Mouse (Mus musculus) intestine, embryonic 16.5 days (tissue): Measurements from ENCODE around the gene Olfr805. TPM values are rescaled to one million over a fixed set of nuclear protein-coding genes. Genes with fewer than 3 reads are reported as not detected.

Experiments
- ATAC-seq: fragments of 200-750 bp; cut with Nextera tagmentation; 2 replicates; pipeline ENCODE4 v1.8.0; 2017; ENCODE audit warnings: moderate TSS enrichment, moderate library complexity
- H3K27ac ChIP-seq: fragments of 300-500 bp; sonication (generic); 2 replicates; pipeline ENCODE4 v1.5.1; 2014; ENCODE audit warnings: mild to moderate bottlenecking, low read length
- H3K27me3 ChIP-seq: fragments of 300-500 bp; sonication (generic); replicated peaks from 2 replicates; pipeline ENCODE4 v1.6.1; 2014; ENCODE audit warnings: low read length, control low read depth, mixed read lengths; ENCODE audit not compliant: control insufficient read depth, insufficient read depth
- H3K36me3 ChIP-seq: fragments of 300-500 bp; sonication (generic); 2 replicates; pipeline ENCODE4 v1.6.1; 2014; ENCODE audit warnings: low read length, control low read depth; ENCODE audit not compliant: control insufficient read depth, insufficient read depth
- H3K4me1 ChIP-seq: fragments of 300-500 bp; sonication (generic); 2 replicates; pipeline ENCODE4 v1.6.1; 2014; ENCODE audit warnings: low read length, control low read depth, mixed read lengths; ENCODE audit not compliant: control insufficient read depth, insufficient read depth
- H3K4me2 ChIP-seq: fragments of 300-500 bp; sonication (generic); 2 replicates; pipeline ENCODE4 v1.6.1; 2014; ENCODE audit warnings: low read depth, low read length, control low read depth
- H3K4me3 ChIP-seq: fragments of 300-500 bp; sonication (generic); 2 replicates; pipeline ENCODE4 v1.5.1; 2014; ENCODE audit warnings: mild to moderate bottlenecking, low read length
- H3K9ac ChIP-seq: fragments of 300-500 bp; sonication (generic); 2 replicates; pipeline ENCODE4 v1.6.1; 2014; ENCODE audit warnings: low read depth, low read length
- H3K9me3 ChIP-seq: fragments of 300-500 bp; sonication (generic); 2 replicates; pipeline ENCODE4 v1.6.1; 2016; ENCODE audit warnings: low read length, control low read depth; ENCODE audit not compliant: control insufficient read depth
- whole genome bisulfite sequencing: fragments of 180-500 bp; shearing (Covaris S2); extraction: QIAGEN DNeasy Blood & Tissue Kit; methylation state at CpG from one replicate; pipeline ENCODE4 v1.1.7; 2014; 5-methylcytosine and 5-hydroxymethylcytosine counted together
- polyA plus RNA-seq: library from polyadenylated mRNA; unstranded; fragments of >200 nt; fragmentation: Nextera tagmentation; extraction: Ambion mirVana; gene quantifications from 2 replicates; pipeline ENCODE4 v1.2.1, GENCODE M21; 2015

Olfr805 gene
- polyA plus RNA-seq: not detected in 2 replicates

- Histone ChIP-seq H3K4me3 (no peak within 1 kb of the TSS), H3K4me1 (no peaks in the 10 kb centered on the region), H3K36me3 (no peaks in the 10 kb centered on the region), H3K27me3 (no peaks in the 10 kb centered on the region), H3K27ac (no peak within 1 kb of the TSS), H3K4me2 (no peak within 1 kb of the TSS), H3K9me3 (no peaks in the 10 kb centered on the region), H3K9ac (no peak within 1 kb of the TSS)
- 94% methylated on average over 2 of the region's 2 CpGs for WGBS
- ATAC-seq: no peak
These were observed at the start of gene Olfr805 for GRCm38 (mm10) chr10:129729275-129729674. Gene Olfr805, minus strand, starts transcription at chr10:129729375.

GRCm38 (mm10) chr10:129778123-129778522, 48.9 kb upstream of the Olfr805 start:
- Histone ChIP-seq H3K4me2 (no peak overlapping the region), H3K4me3 (no peak overlapping the region), H3K9me3 (no peaks in the 10 kb centered on the region), H3K9ac (no peak overlapping the region), H3K4me1 (no peaks in the 10 kb centered on the region), H3K27me3 (no peaks in the 10 kb centered on the region), H3K36me3 (no peaks in the 10 kb centered on the region), H3K27ac (no peak overlapping the region)
- no peak for ATAC-seq

GRCm38 (mm10) chr10:129774338-129774737, 45.2 kb upstream of the Olfr805 start, which contains the start of gene Olfr809:
Gene Olfr809, plus strand, starts transcription at chr10:129774638.
- no peaks in the 10 kb centered on the region for H3K4me1 ChIP-seq
- H3K9me3 ChIP-seq: no peaks in the 10 kb centered on the region
- no peak within 1 kb of the TSS for H3K4me3 ChIP-seq
- no peaks in the 10 kb centered on the region for H3K36me3 ChIP-seq
- no peaks in the 10 kb centered on the region for H3K27me3 ChIP-seq
- H3K9ac ChIP-seq: no peak within 1 kb of the TSS
- no peak within 1 kb of the TSS for H3K4me2 ChIP-seq
- ATAC-seq: no peak
- H3K27ac ChIP-seq: no peak within 1 kb of the TSS

- Histone ChIP-seq H3K9me3 (no peaks in the 10 kb centered on the region), H3K4me2 (no peak within 1 kb of the TSS), H3K4me1 (no peaks in the 10 kb centered on the region), H3K27ac (no peak within 1 kb of the TSS), H3K4me3 (no peak within 1 kb of the TSS), H3K27me3 (no peaks in the 10 kb centered on the region), H3K36me3 (no peaks in the 10 kb centered on the region), H3K9ac (no peak within 1 kb of the TSS)
- ATAC-seq: no peak
- WGBS: 93% methylated on average over 1 of the region's 1 CpGs
These were observed 36.0 kb upstream of the Olfr805 start, which contains the start of gene Olfr808 for GRCm38 (mm10) chr10:129765182-129765581. Gene Olfr808, plus strand, starts transcription at chr10:129765482.

- ATAC-seq: no peak
- 89% methylated on average over 1 of the region's 1 CpGs for WGBS
- Histone ChIP-seq H3K4me2 (no peak within 1 kb of the TSS), H3K4me3 (no peak within 1 kb of the TSS), H3K9ac (no peak within 1 kb of the TSS), H3K36me3 (no peaks in the 10 kb centered on the region), H3K4me1 (no peaks in the 10 kb centered on the region), H3K27me3 (no peaks in the 10 kb centered on the region), H3K9me3 (no peaks in the 10 kb centered on the region), H3K27ac (no peak within 1 kb of the TSS)
These were observed 28.5 kb upstream of the Olfr805 start, which contains the start of gene Olfr807 for GRCm38 (mm10) chr10:129757693-129758092. Gene Olfr807, minus strand, starts transcription at chr10:129757793.

GRCm38 (mm10) chr10:129741821-129742220, 12.6 kb upstream of the Olfr805 start, which contains the start of gene Olfr806:
Gene Olfr806, minus strand, starts transcription at chr10:129741921.
- Histone ChIP-seq H3K36me3 (no peaks in the 10 kb centered on the region), H3K4me3 (no peak within 1 kb of the TSS), H3K27me3 (no peaks in the 10 kb centered on the region), H3K4me2 (no peak within 1 kb of the TSS), H3K27ac (no peak within 1 kb of the TSS), H3K9me3 (no peaks in the 10 kb centered on the region), H3K4me1 (no peaks in the 10 kb centered on the region), H3K9ac (no peak within 1 kb of the TSS)
- ATAC-seq: no peak

GRCm38 (mm10) chr10:129702910-129703309, 26.3 kb downstream of the Olfr805 start, which contains the start of gene Olfr804:
Gene Olfr804, plus strand, starts transcription at chr10:129703210.
- no peak within 1 kb of the TSS for H3K4me3 ChIP-seq
- H3K9ac ChIP-seq: no peak within 1 kb of the TSS
- no peaks in the 10 kb centered on the region for H3K4me1 ChIP-seq
- no peak within 1 kb of the TSS for H3K4me2 ChIP-seq
- H3K27ac ChIP-seq: no peak within 1 kb of the TSS
- no peaks in the 10 kb centered on the region for H3K36me3 ChIP-seq
- no peak for ATAC-seq
- H3K27me3 ChIP-seq: no peaks in the 10 kb centered on the region
- H3K9me3 ChIP-seq: no peaks in the 10 kb centered on the region

GRCm38 (mm10) chr10:129694186-129694585, 35.0 kb downstream of the Olfr805 start, which contains the start of gene Olfr803:
Gene Olfr803, minus strand, starts transcription at chr10:129694286.
- Histone ChIP-seq H3K27me3 (no peaks in the 10 kb centered on the region), H3K27ac (no peak within 1 kb of the TSS), H3K4me3 (no peak within 1 kb of the TSS), H3K9ac (no peak within 1 kb of the TSS), H3K9me3 (no peaks in the 10 kb centered on the region), H3K4me2 (no peak within 1 kb of the TSS), H3K36me3 (no peaks in the 10 kb centered on the region), H3K4me1 (no peaks in the 10 kb centered on the region)
- 74% methylated on average over 2 of the region's 2 CpGs for WGBS
- no peak for ATAC-seq

- Histone ChIP-seq H3K9me3 (no peaks in the 10 kb centered on the region), H3K27ac (no peak within 1 kb of the TSS), H3K4me2 (no peak within 1 kb of the TSS), H3K4me3 (no peak within 1 kb of the TSS), H3K9ac (no peak within 1 kb of the TSS), H3K36me3 (no peaks in the 10 kb centered on the region), H3K27me3 (no peaks in the 10 kb centered on the region), H3K4me1 (no peaks in the 10 kb centered on the region)
- no peak for ATAC-seq
- 43% methylated on average over 1 of the region's 1 CpGs for WGBS
These were observed 41.1 kb downstream of the Olfr805 start, which contains the start of gene Olfr802 for GRCm38 (mm10) chr10:129688069-129688468. Gene Olfr802, minus strand, starts transcription at chr10:129688169.

- no peak for ATAC-seq
- no peaks in the 10 kb centered on the region for H3K27me3 ChIP-seq
- H3K9me3 ChIP-seq: no peaks in the 10 kb centered on the region
- no peak within 1 kb of the TSS for H3K27ac ChIP-seq
- H3K4me2 ChIP-seq: no peak within 1 kb of the TSS
- 52% methylated on average over 1 of the region's 1 CpGs for WGBS
- H3K9ac ChIP-seq: no peak within 1 kb of the TSS
- H3K4me3 ChIP-seq: no peak within 1 kb of the TSS
- no peaks in the 10 kb centered on the region for H3K4me1 ChIP-seq
- no peaks in the 10 kb centered on the region for H3K36me3 ChIP-seq
These were observed 55.4 kb downstream of the Olfr805 start, which contains the start of gene Olfr801 for GRCm38 (mm10) chr10:129673765-129674164. Gene Olfr801, minus strand, starts transcription at chr10:129673865.
